In genomic region chr4:88503753-88504152, GRCm38 (mm10) we compare ENCODE assay signal across 27 mouse cellular contexts. TPM values are rescaled to one million over a fixed set of nuclear protein-coding genes. Genes with fewer than 3 reads are reported as not detected.
A peak's percentile ranks its signal among the peaks of the same experiment; 100 is the strongest.
DNase-seq lines count a peak whose midpoint lies in the region; ATAC-seq and TF ChIP-seq lines count a peak whose summit lies in the region.
"Had no signal": no experiment of that assay in that cellular context is flagged by ENCODE, and none has a peak within 500 bp of the region (broad histone marks: within the 10 kb centered on the region; RNA-seq: fewer than 3 reads in every experiment).

No protein-coding gene starts in this region.

- no peak for TF ChIP-seq CTCF in gastrocnemius, adult 2 months (IDR thresholded peaks at IDR 0.05)

- peaks cover 8% of the 10 kb centered on the region for H3K4me1 ChIP-seq in embryonic facial prominence, embryonic 13.5 days
- H3K4me1 ChIP-seq in limb, embryonic 10.5 days: peaks cover 14% of the 10 kb centered on the region
- H3K4me1 ChIP-seq: forebrain, embryonic 15.5 days; intestine, embryonic 15.5 days; kidney, embryonic 15.5 days; liver, embryonic 12.5 days; midbrain, embryonic 10.5 days had no signal

- no peaks in the 10 kb centered on the region for H3K36me3 ChIP-seq in embryonic facial prominence, embryonic 13.5 days
- no peaks in the 10 kb centered on the region for H3K36me3 ChIP-seq in limb, embryonic 10.5 days
- H3K36me3 ChIP-seq: forebrain, embryonic 15.5 days; intestine, embryonic 15.5 days; kidney, embryonic 15.5 days; liver, embryonic 12.5 days; midbrain, embryonic 10.5 days had no signal

- H3K9ac ChIP-seq in embryonic facial prominence, embryonic 13.5 days: no peak overlapping the region
- H3K9ac ChIP-seq: forebrain, embryonic 15.5 days; intestine, embryonic 15.5 days; kidney, embryonic 15.5 days; liver, embryonic 12.5 days had no signal

- 0 out of 2 replicates have a peak overlapping the region, but pooled peaks have one; percentile 21 for H3K27ac ChIP-seq in gastrocnemius, adult 2 months
- H3K27ac ChIP-seq in embryonic facial prominence, embryonic 13.5 days: peak overlapping the region; percentile 86
- H3K27ac ChIP-seq in limb, embryonic 10.5 days: peak overlapping the region; percentile 81
- H3K27ac ChIP-seq: forebrain, embryonic 15.5 days; intestine, embryonic 15.5 days; kidney, embryonic 15.5 days; layer of hippocampus, adult 2 months; liver, embryonic 12.5 days; midbrain, embryonic 10.5 days had no signal

- H3K4me3 ChIP-seq in gastrocnemius, adult 2 months: no peak overlapping the region
- no peak overlapping the region for H3K4me3 ChIP-seq in embryonic facial prominence, embryonic 13.5 days
- H3K4me3 ChIP-seq in limb, embryonic 10.5 days: no peak overlapping the region
- H3K4me3 ChIP-seq: forebrain, embryonic 15.5 days; intestine, embryonic 15.5 days; kidney, embryonic 15.5 days; layer of hippocampus, adult 2 months; liver, embryonic 12.5 days; midbrain, embryonic 10.5 days had no signal

- intact Hi-C loops in gastrocnemius, adult 2 months (cut with DNase I): no loop called here
- intact Hi-C loops in gastrocnemius, postnatal 36 days (cut with DNase I): no loop called here

- no peaks in the 10 kb centered on the region for H3K9me3 ChIP-seq in embryonic facial prominence, embryonic 13.5 days
- H3K9me3 ChIP-seq in limb, embryonic 10.5 days (replicated peaks): no peaks in the 10 kb centered on the region
- H3K9me3 ChIP-seq: forebrain, embryonic 15.5 days; intestine, embryonic 15.5 days; kidney, embryonic 15.5 days; liver, embryonic 12.5 days; midbrain, embryonic 10.5 days had no signal

- no peaks in the 10 kb centered on the region for H3K27me3 ChIP-seq in embryonic facial prominence, embryonic 13.5 days
- H3K27me3 ChIP-seq in limb, embryonic 10.5 days (ENCODE audit: low read depth, poor library complexity, severe bottlenecking): no peaks in the 10 kb centered on the region
- H3K27me3 ChIP-seq: forebrain, embryonic 15.5 days; intestine, embryonic 15.5 days; kidney, embryonic 15.5 days; liver, embryonic 12.5 days had no signal

- no peak overlapping the region for H3K4me2 ChIP-seq in embryonic facial prominence, embryonic 13.5 days
- H3K4me2 ChIP-seq: forebrain, embryonic 15.5 days; heart, embryonic 11.5 days; intestine, embryonic 15.5 days; kidney, embryonic 15.5 days; liver, embryonic 12.5 days had no signal

- DNase-seq in gastrocnemius, adult 2 months: no peak
- no peak for DNase-seq in gastrocnemius, postnatal 36 days
- DNase-seq in limb, embryonic 10.5 days (ENCODE audit: low spot score): peak; percentile 54
- DNase-seq in skeletal muscle tissue, adult 2 months (ENCODE audit: low read depth, low spot score): peak; percentile 21
- DNase-seq in retina, embryonic 14.5 days (ENCODE audit: low spot score): no peak
- DNase-seq in gastrocnemius, postnatal 25 days: no peak
- no peak for DNase-seq in ovary, adult 18-20 months (ENCODE audit: low spot score)
- DNase-seq: adrenal gland, adult 2 months; B cell, adult 2 months; cerebellum, adult 18-20 months; gastrocnemius, postnatal 10 days; heart, postnatal 36 days; spleen, adult 18-20 months; thymus, postnatal 4 days had no signal

- 14% methylated on average over 4 of the region's 4 CpGs for WGBS in embryonic facial prominence, embryonic 13.5 days
- 39% methylated on average over 4 of the region's 4 CpGs for WGBS in limb, embryonic 10.5 days

- peak; percentile 81 for ATAC-seq in embryonic facial prominence, embryonic 13.5 days (ENCODE audit: insufficient number of reproducible peaks, insufficient read depth, low FRiP score, low TSS enrichment, low read depth)
- ATAC-seq: forebrain, embryonic 15.5 days; intestine, embryonic 15.5 days; liver, embryonic 12.5 days had no signal

RNA-seq across cellular contexts. Expression of gene Ifnb1, which starts 18.8 kb away (rescaled TPM):
- total RNA-seq in gastrocnemius, adult 2 months (2021): not detected
- not detected for total RNA-seq in gastrocnemius, postnatal 36 days (2021)
- polyA plus RNA-seq in embryonic facial prominence, embryonic 13.5 days (2015; fragmentation: Nextera tagmentation; extraction: Ambion mirVana): not detected in 2 replicates
- polyA plus RNA-seq in limb, embryonic 10.5 days (2016; fragmentation: Nextera tagmentation; extraction: Ambion mirVana): not detected in 2 replicates
- total RNA-seq in gastrocnemius, postnatal 25 days (2021): not detected
- total RNA-seq: adrenal gland, adult 2 months; ES-E14; gastrocnemius, postnatal 10 days; heart, postnatal 36 days; layer of hippocampus, adult 2 months; left cerebral cortex, adult 8-10 months had no signal
- polyA plus RNA-seq: adrenal gland, adult 2 months; cortical plate, adult 2 months; forebrain, embryonic 15.5 days; heart, embryonic 11.5 days; intestine, embryonic 15.5 days; kidney, embryonic 15.5 days; liver, embryonic 12.5 days; lung, embryonic 16.5 days; midbrain, embryonic 10.5 days; neural tube, embryonic 14.5 days had no signal

RNA-seq across cellular contexts. Expression of gene Ifna15, which starts 54.3 kb away (rescaled TPM):
- not detected for total RNA-seq in gastrocnemius, adult 2 months (2021)
- not detected for total RNA-seq in gastrocnemius, postnatal 36 days (2021)
- not detected in 2 replicates for polyA plus RNA-seq in embryonic facial prominence, embryonic 13.5 days (2015; fragmentation: Nextera tagmentation; extraction: Ambion mirVana)
- not detected in 2 replicates for polyA plus RNA-seq in limb, embryonic 10.5 days (2016; fragmentation: Nextera tagmentation; extraction: Ambion mirVana)
- not detected for total RNA-seq in gastrocnemius, postnatal 25 days (2021)
- total RNA-seq: adrenal gland, adult 2 months; ES-E14; gastrocnemius, postnatal 10 days; heart, postnatal 36 days; layer of hippocampus, adult 2 months; left cerebral cortex, adult 8-10 months had no signal
- polyA plus RNA-seq: adrenal gland, adult 2 months; cortical plate, adult 2 months; forebrain, embryonic 15.5 days; heart, embryonic 11.5 days; intestine, embryonic 15.5 days; kidney, embryonic 15.5 days; liver, embryonic 12.5 days; lung, embryonic 16.5 days; midbrain, embryonic 10.5 days; neural tube, embryonic 14.5 days had no signal

Comparison
In these comparisons a context has a peak if more than half of its experiments do, and no peak if none do; other contexts are left out.
1. DNase-seq: peak in limb, embryonic 10.5 days (single experiment) and skeletal muscle tissue, adult 2 months (single experiment); none in gastrocnemius, adult 2 months (single experiment), gastrocnemius, postnatal 36 days (0 of 2), retina, embryonic 14.5 days (single experiment), gastrocnemius, postnatal 25 days (single experiment) and ovary, adult 18-20 months (single experiment).
2. H3K27ac ChIP-seq: peak in every context shown above with its lines; median percentile 86 in embryonic facial prominence, embryonic 13.5 days; 81 in limb, embryonic 10.5 days; 21 in gastrocnemius, adult 2 months.